Mouse (Mus musculus) lung, embryonic 16.5 days (tissue): ENCODE data around the gene Faah. TPM values are rescaled to one million over a fixed set of nuclear protein-coding genes. Genes with fewer than 3 reads are reported as not detected.

Experiments
- ATAC-seq: fragments of 200-750 bp; cut with Nextera tagmentation; 2 replicates; pipeline ENCODE4 v1.8.0; 2017; ENCODE audit warnings: low read depth, mild to moderate bottlenecking, moderate library complexity
- H3K27ac ChIP-seq: fragments of 300-500 bp; sonication (generic); 2 replicates; pipeline ENCODE4 v1.5.1; 2014; ENCODE audit warnings: mild to moderate bottlenecking, control low read depth, low read length
- H3K27me3 ChIP-seq: fragments of 300-500 bp; sonication (generic); 2 replicates; pipeline ENCODE4 v1.6.1; 2014; ENCODE audit warnings: low read depth, low read length, mixed read lengths; ENCODE audit not compliant: control insufficient read depth, insufficient read depth
- H3K36me3 ChIP-seq: fragments of 300-500 bp; sonication (generic); 2 replicates; pipeline ENCODE4 v1.6.1; 2014; ENCODE audit warnings: low read length; ENCODE audit not compliant: control insufficient read depth, insufficient read depth
- H3K4me1 ChIP-seq: fragments of 300-500 bp; sonication (generic); replicated peaks from 2 replicates; pipeline ENCODE4 v1.6.1; 2014; ENCODE audit warnings: low read length, mixed read lengths; ENCODE audit not compliant: control insufficient read depth, insufficient read depth
- H3K4me2 ChIP-seq: fragments of 300-500 bp; sonication (generic); 2 replicates; pipeline ENCODE4 v1.6.1; 2014; ENCODE audit warnings: low read depth, low read length, control low read depth
- H3K4me3 ChIP-seq: fragments of 300-500 bp; sonication (generic); 2 replicates; pipeline ENCODE4 v1.5.1; 2014; ENCODE audit warnings: mild to moderate bottlenecking, low read length, control low read depth
- H3K9ac ChIP-seq: fragments of 300-500 bp; sonication (generic); 2 replicates; pipeline ENCODE4 v1.6.1; 2014; ENCODE audit warnings: low read length, control low read depth
- H3K9me3 ChIP-seq: fragments of 300-500 bp; sonication (generic); 2 replicates; pipeline ENCODE4 v1.6.1; 2016; ENCODE audit warnings: low read length; ENCODE audit not compliant: control insufficient read depth
- WGBS: fragments of 180-500 bp; shearing (Covaris S2); extraction: QIAGEN DNeasy Blood & Tissue Kit; methylation state at CpG from one replicate; pipeline ENCODE4 v1.1.7; 2014; 5-methylcytosine and 5-hydroxymethylcytosine counted together
- polyA plus RNA-seq: library from polyadenylated mRNA; unstranded; fragments of >200 nt; fragmentation: Nextera tagmentation; extraction: Ambion mirVana; gene quantifications from 2 replicates; pipeline ENCODE4 v1.2.1, GENCODE M21; 2015

Faah gene
- 11.0 and 12.1 TPM in 2 replicates for polyA plus RNA-seq

GRCm38 (mm10) chr4:116017902-116018746 is at the start of gene Faah:
TSS of gene Faah (minus strand) at chr4:116017926.
- H3K4me1 ChIP-seq = no peaks in the 10 kb centered on the region; the same call in 1 of the 2 replicates
- H3K4me2 ChIP-seq = peak within 1 kb of the TSS; percentile 93
- 8% methylated on average over 18 of the region's 18 CpGs for WGBS
- peak within 1 kb of the TSS; percentile 73 for H3K9ac ChIP-seq
- peak; percentile 65; the same call in 1 of the 2 replicates for ATAC-seq
- H3K27ac ChIP-seq = peak within 1 kb of the TSS; percentile 45
- H3K36me3 ChIP-seq = no peaks in the 10 kb centered on the region
- H3K27me3 ChIP-seq = peaks cover 36% of the 10 kb centered on the region
- peak within 1 kb of the TSS; percentile 70 for H3K4me3 ChIP-seq
- H3K9me3 ChIP-seq = no peaks in the 10 kb centered on the region

GRCm38 (mm10) chr4:116063855-116064254 is 46.1 kb upstream of the Faah start:
- Histone ChIP-seq H3K36me3 (peaks cover 21% of the 10 kb centered on the region), H3K9ac (no peak overlapping the region), H3K9me3 (no peaks in the 10 kb centered on the region), H3K27ac (no peak overlapping the region), H3K27me3 (no peaks in the 10 kb centered on the region), H3K4me3 (no peak overlapping the region), H3K4me1 (no peaks in the 10 kb centered on the region), H3K4me2 (no peak overlapping the region)
- 21% methylated on average over 1 of the region's 1 CpGs for WGBS
- ATAC-seq = no peak

- no peak overlapping the region for H3K27ac ChIP-seq
- H3K4me3 ChIP-seq = no peak overlapping the region
- 69% methylated on average over 5 of the region's 5 CpGs for WGBS
- H3K9me3 ChIP-seq = no peaks in the 10 kb centered on the region
- ATAC-seq = no peak
- H3K9ac ChIP-seq = no peak overlapping the region
- no peaks in the 10 kb centered on the region for H3K36me3 ChIP-seq
- peaks cover 3% of the 10 kb centered on the region; the same call in 1 of the 2 replicates for H3K4me1 ChIP-seq
- no peaks in the 10 kb centered on the region for H3K27me3 ChIP-seq
- H3K4me2 ChIP-seq = no peak overlapping the region
Measured at GRCm38 (mm10) chr4:116059012-116059726, 41.4 kb upstream of the Faah start.

GRCm38 (mm10) chr4:116057559-116057958 is 39.8 kb upstream of the Faah start:
- no peaks in the 10 kb centered on the region for H3K36me3 ChIP-seq
- 4% methylated on average over 1 of the region's 1 CpGs for WGBS
- no peak overlapping the region for H3K27ac ChIP-seq
- no peaks in the 10 kb centered on the region for H3K27me3 ChIP-seq
- no peak overlapping the region for H3K4me2 ChIP-seq
- H3K9ac ChIP-seq = no peak overlapping the region
- no peak overlapping the region for H3K4me3 ChIP-seq
- no peak for ATAC-seq
- peaks cover 8% of the 10 kb centered on the region; the same call in 1 of the 2 replicates for H3K4me1 ChIP-seq
- no peaks in the 10 kb centered on the region for H3K9me3 ChIP-seq

GRCm38 (mm10) chr4:116053399-116053961 is 35.8 kb upstream of the Faah start, which contains the start of gene Nsun4:
TSS of gene Nsun4 (minus strand) at chr4:116053876.
- H3K36me3 ChIP-seq = no peaks in the 10 kb centered on the region
- H3K4me3 ChIP-seq = peak within 1 kb of the TSS; percentile 64
- peak within 1 kb of the TSS; percentile 71 for H3K4me2 ChIP-seq
- peak within 1 kb of the TSS; percentile 98 for H3K27ac ChIP-seq
- no peaks in the 10 kb centered on the region for H3K9me3 ChIP-seq
- no peaks in the 10 kb centered on the region for H3K27me3 ChIP-seq
- 0% methylated on average over 35 of the region's 35 CpGs for WGBS
- peaks cover 20% of the 10 kb centered on the region for H3K4me1 ChIP-seq
- H3K9ac ChIP-seq = peak within 1 kb of the TSS; percentile 61
- peak; percentile 97 for ATAC-seq

- Histone ChIP-seq H3K9me3 (no peaks in the 10 kb centered on the region), H3K9ac (peak overlapping the region; percentile 61), H3K4me1 (peaks cover 21% of the 10 kb centered on the region), H3K4me2 (peak overlapping the region; percentile 71), H3K36me3 (peaks cover 1% of the 10 kb centered on the region; the same call in 1 of the 2 replicates), H3K4me3 (peak overlapping the region; percentile 64), H3K27me3 (no peaks in the 10 kb centered on the region), H3K27ac (peak overlapping the region; percentile 98)
- peak; percentile 56 for ATAC-seq
- WGBS = 3% methylated on average over 22 of the region's 22 CpGs
Measured at GRCm38 (mm10) chr4:116052526-116053293, 35.0 kb upstream of the Faah start.

GRCm38 (mm10) chr4:116049211-116049610 is 31.5 kb upstream of the Faah start:
- H3K27ac ChIP-seq = peak overlapping the region; percentile 69; the same call in 1 of the 2 replicates
- H3K36me3 ChIP-seq = peaks cover 2% of the 10 kb centered on the region; the same call in 1 of the 2 replicates
- ATAC-seq = no peak
- no peaks in the 10 kb centered on the region for H3K9me3 ChIP-seq
- no peak overlapping the region for H3K4me3 ChIP-seq
- peaks cover 25% of the 10 kb centered on the region for H3K4me1 ChIP-seq
- H3K9ac ChIP-seq = no peak overlapping the region
- H3K27me3 ChIP-seq = no peaks in the 10 kb centered on the region
- 54% methylated on average over 3 of the region's 3 CpGs for WGBS
- H3K4me2 ChIP-seq = no peak overlapping the region

- H3K4me2 ChIP-seq = no peak overlapping the region
- 47% methylated on average over 7 of the region's 7 CpGs for WGBS
Measured at GRCm38 (mm10) chr4:116048130-116048920, 30.6 kb upstream of the Faah start.

More at GRCm38 (mm10) chr4:116048130-116048920, 30.6 kb upstream of the Faah start:
- no peaks in the 10 kb centered on the region for H3K27me3 ChIP-seq
- H3K9me3 ChIP-seq = no peaks in the 10 kb centered on the region
- no peak overlapping the region for H3K4me3 ChIP-seq
- peak overlapping the region; percentile 72 for H3K27ac ChIP-seq
- ATAC-seq = peak; percentile 92
- H3K36me3 ChIP-seq = peaks cover 2% of the 10 kb centered on the region; the same call in 1 of the 2 replicates
- H3K9ac ChIP-seq = no peak overlapping the region
- H3K4me1 ChIP-seq = peaks cover 21% of the 10 kb centered on the region
